Mouse (Mus musculus) brain, embryonic 14.5 days (tissue): ENCODE data around the gene Pex6. TPM values are rescaled to one million over a fixed set of nuclear protein-coding genes. Genes with fewer than 3 reads are reported as not detected.

ENCODE experiments used
- DNase-seq: peaks from one replicate; pipeline ENCODE4 v3.0.0-alpha.2; 2011; ENCODE audit warnings: low read depth
- CTCF ChIP-seq: fragments of 200-500 bp; IDR thresholded peaks from 2 replicates; pipeline ENCODE4 v1.5.1; 2012; ENCODE audit warnings: inconsistent platforms, mild to moderate bottlenecking, moderate library complexity, borderline replicate concordance; ENCODE audit not compliant: insufficient read depth, insufficient read length; ENCODE audit errors: extremely low read depth
- POLR2A ChIP-seq: fragments of 200-500 bp; IDR thresholded peaks from 2 replicates; pipeline ENCODE4 v1.6.1; 2012; ENCODE audit warnings: mild to moderate bottlenecking, inconsistent platforms, borderline replicate concordance; ENCODE audit not compliant: poor library complexity, insufficient read depth, insufficient read length, severe bottlenecking; ENCODE audit errors: extremely low read depth
- polyA plus RNA-seq: library from polyadenylated mRNA; depleted of rRNA; stranded (reverse); fragments of >200 nt; gene quantifications from 2 replicates; pipeline ENCODE4 v1.2.3, GENCODE M21; 2012; rRNA removed

The Pex6 gene
- polyA plus RNA-seq, 1 experiment = 46.7 TPM

- TF ChIP-seq POLR2A (no peak), CTCF (no peak)
- DNase-seq = no peak
These were observed 60.8 kb downstream of the Pex6 start for GRCm38 (mm10) chr17:46772038-46772403.

DNA sequence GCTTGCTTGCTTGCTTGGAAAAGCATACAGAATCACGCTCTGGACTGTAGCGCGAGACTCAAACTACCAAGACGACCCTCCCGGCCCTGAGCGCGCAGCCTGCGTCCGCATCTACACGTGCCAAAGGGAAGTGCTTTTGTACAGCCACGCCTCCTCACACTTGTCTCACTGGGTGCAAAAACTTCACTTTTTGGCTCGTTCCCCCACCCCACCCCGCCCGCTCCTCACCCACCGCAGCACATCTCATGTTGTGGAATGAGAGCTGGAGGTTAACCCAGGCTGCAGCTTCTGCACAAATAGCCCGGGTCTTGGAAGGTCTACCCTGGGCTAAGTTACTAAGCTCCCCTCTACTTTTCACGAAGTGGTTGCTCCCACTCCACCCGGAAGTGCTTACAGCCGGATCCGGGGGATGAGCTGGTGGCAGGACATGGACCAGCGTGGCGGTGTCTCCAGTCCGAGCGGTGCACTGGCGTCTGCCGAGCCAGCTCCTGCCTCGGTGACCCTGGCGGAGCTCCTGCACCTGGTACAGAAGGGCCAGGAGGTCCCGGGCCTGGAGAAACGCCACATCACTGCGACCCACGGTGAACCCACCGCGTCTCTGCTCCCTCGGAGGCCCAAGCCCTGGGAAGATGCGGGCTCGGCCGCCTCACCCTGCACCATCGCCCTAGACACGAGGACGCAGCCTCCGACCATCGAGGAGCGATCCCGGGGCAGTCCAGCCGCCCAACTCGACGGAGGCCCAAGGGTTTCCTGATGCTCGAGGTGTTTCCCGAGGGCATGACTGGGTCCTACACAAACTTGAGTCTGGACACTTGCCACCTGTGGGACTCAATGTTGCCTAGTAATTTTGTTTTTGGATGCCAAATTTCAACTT lies 61.4 kb downstream of the Pex6 start, which contains the start of gene 2310039H08Rik:
Gene 2310039H08Rik, plus strand, starts transcription at position 232 of the 874 bp plus-strand sequence.
- TF ChIP-seq CTCF (no peak), POLR2A (peak; percentile 67; the same call in 1 of the 2 replicates)
- DNase-seq = peak; percentile 96

GRCm38 (mm10) chr17:46773278-46774130 lies 62.2 kb downstream of the Pex6 start:
- TF ChIP-seq POLR2A = no peak
- TF ChIP-seq CTCF = peak; percentile 6; the same call in 1 of the 2 replicates
- peak; percentile 55 for DNase-seq

- no peak for DNase-seq
- TF ChIP-seq CTCF = no peak
- TF ChIP-seq POLR2A = no peak
These were observed 62.8 kb downstream of the Pex6 start for GRCm38 (mm10) chr17:46774131-46774472.

- no peak for DNase-seq
- TF ChIP-seq CTCF (no peak), POLR2A (no peak)
These were observed 63.8 kb downstream of the Pex6 start for GRCm38 (mm10) chr17:46775070-46775469.

Other genes starting within 250 kb of the Pex6 start
- 22.1 and 35.4 TPM in 2 replicates for gene Ttbk1, start 223.8 kb upstream of the Pex6 start, polyA plus RNA-seq
- 17.6 and 25.7 TPM in 2 replicates for gene Dnph1, start 214.8 kb upstream of the Pex6 start, polyA plus RNA-seq
- gene Cul9, start 165.1 kb upstream of the Pex6 start, polyA plus RNA-seq = 37.5 and 50.4 TPM in 2 replicates
- 83.2 and 87.6 TPM in 2 replicates for gene Srf, start 155.3 kb upstream of the Pex6 start, polyA plus RNA-seq
- gene Ptk7, start 82.0 kb upstream of the Pex6 start, polyA plus RNA-seq = 22.9 and 38.7 TPM in 2 replicates
- gene Klc4, start 65.4 kb upstream of the Pex6 start, polyA plus RNA-seq = 30.0 and 34.5 TPM in 2 replicates
- 47.2 and 53.1 TPM in 2 replicates for gene Mrpl2, start 65.2 kb upstream of the Pex6 start, polyA plus RNA-seq
- gene Cul7, start 61.1 kb upstream of the Pex6 start, polyA plus RNA-seq = 69.4 and 88.5 TPM in 2 replicates
- gene Rrp36, start 37.1 kb upstream of the Pex6 start, polyA plus RNA-seq = 36.7 and 37.2 TPM in 2 replicates
- gene Mea1, start 32.7 kb upstream of the Pex6 start, polyA plus RNA-seq = 141 and 144 TPM in 2 replicates
- gene Klhdc3, start 30.5 kb upstream of the Pex6 start, polyA plus RNA-seq = 169 and 175 TPM in 2 replicates
- gene Ppp2r5d, start 6.4 kb upstream of the Pex6 start, polyA plus RNA-seq = 112 and 114 TPM in 2 replicates
- gene Gnmt, start 17.7 kb downstream of the Pex6 start, polyA plus RNA-seq = 1.5 and 2.4 TPM in 2 replicates
- 55.2 and 55.9 TPM in 2 replicates for gene Cnpy3, start 40.8 kb downstream of the Pex6 start, polyA plus RNA-seq
- gene Ptcra, start 52.2 kb downstream of the Pex6 start, polyA plus RNA-seq = 0.08 and 0.11 TPM in 2 replicates
- gene 2310039H08Rik, start 61.2 kb downstream of the Pex6 start, polyA plus RNA-seq = 56.6 and 101 TPM in 2 replicates
- gene Rpl7l1, start 71.2 kb downstream of the Pex6 start, polyA plus RNA-seq = 63.2 and 68.7 TPM in 2 replicates
- 13.5 and 24.9 TPM in 2 replicates for gene Bicral, start 147.0 kb downstream of the Pex6 start, polyA plus RNA-seq
- 33.7 and 40.8 TPM in 2 replicates for gene Tbcc, start 179.2 kb downstream of the Pex6 start, polyA plus RNA-seq
- gene Prph2, start 199.0 kb downstream of the Pex6 start, polyA plus RNA-seq = 0.03 TPM in 1 of 2 replicates, not detected in the other